Mouse (Mus musculus) C3H10T1/2 (cell line): ENCODE data around the gene Dynlt1b. TPM values are rescaled to one million over a fixed set of nuclear protein-coding genes. Genes with fewer than 3 reads are reported as not detected.

Experiments used
- polyA plus RNA-seq, 2 experiments: library from polyadenylated mRNA; unstranded; fragments of >200 nt; fragmentation: generic; extraction: Trizol; gene quantifications; one replicate each; pipeline ENCODE4 v1.2.1; 2012; ENCODE audit warnings: missing spikeins in 2 of 2

The Dynlt1b gene
- 100 to 1,000 TPM; 141 to 390 TPM for polyA plus RNA-seq

GRCm38 (mm10) chr17:6429945-6430344, at the start of gene Dynlt1b:
Gene Dynlt1b (plus strand): TSS chr17:6430112.

Other genes with a start within 250 kb of the Dynlt1b start
- 1 to 10 TPM; 6.3 to 7.7 TPM for gene Tmem181a, start 173.3 kb upstream of the Dynlt1b start, polyA plus RNA-seq
- gene Dynlt1a, start 112.6 kb upstream of the Dynlt1b start, polyA plus RNA-seq = 1 to 10 TPM; 6.4 to 7.7 TPM
- 10 to 100 TPM in 1 of 2 experiments, 1 to 10 TPM in 1; 1.9 to 22.2 TPM for gene Dynlt1c, start 171.6 kb downstream of the Dynlt1b start, polyA plus RNA-seq
- gene Dynlt1f, start 225.8 kb downstream of the Dynlt1b start, polyA plus RNA-seq = 100 to 1,000 TPM; 153 to 244 TPM
- gene Sytl3, start 229.0 kb downstream of the Dynlt1b start, polyA plus RNA-seq = under 1 TPM; 0.04 to 0.05 TPM